Mouse (Mus musculus) ovary, postnatal 36 days (tissue): ENCODE data around the gene Hfm1.

ENCODE experiments used
- DNase-seq: peaks from one replicate; pipeline ENCODE4 v3.0.0; 2022; ENCODE audit warnings: low spot score, mixed read lengths

The Hfm1 gene

DNA sequence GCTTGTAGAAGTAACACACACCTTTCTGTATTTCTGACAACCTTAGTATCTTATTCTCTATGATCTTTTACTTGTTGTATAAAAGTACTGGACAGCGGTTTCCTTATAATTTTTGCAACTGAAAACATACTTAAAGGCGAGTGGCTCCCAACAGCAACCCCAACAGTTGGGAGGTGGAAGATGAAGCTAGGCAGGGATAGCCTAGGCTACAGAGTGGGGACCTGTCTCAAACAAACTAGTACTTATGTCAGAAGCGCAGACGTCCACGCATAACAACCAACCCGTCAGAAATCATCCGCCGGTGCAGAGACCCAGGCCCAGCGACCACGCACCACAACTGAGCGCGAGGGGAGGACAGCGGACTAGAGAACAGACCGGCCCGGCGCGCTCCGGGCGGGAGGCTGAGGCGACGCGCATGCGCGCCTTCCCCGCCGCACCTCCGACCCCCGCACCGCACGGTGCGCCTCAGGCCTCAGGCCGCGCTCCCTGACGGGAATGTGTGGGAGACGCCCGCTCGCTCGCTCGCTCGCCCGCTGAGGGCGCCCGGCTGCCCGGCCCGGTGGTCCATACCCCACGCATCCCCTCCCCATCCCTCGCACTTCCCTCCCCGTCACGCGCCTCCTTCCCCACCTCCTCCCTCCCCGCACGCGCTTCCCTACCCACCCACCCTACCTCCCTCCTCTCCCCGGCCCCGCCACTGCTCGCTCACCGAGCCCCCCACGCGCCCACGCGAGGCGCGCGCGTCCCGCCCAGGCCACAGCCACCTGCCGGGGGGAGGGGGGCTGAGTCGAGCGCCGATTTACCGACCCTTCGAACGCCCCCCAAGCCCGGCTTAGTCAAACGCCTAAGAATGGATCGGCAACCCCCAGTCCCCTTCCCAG, at the start of gene Hfm1:
Hfm1 (minus strand) TSS at position 834 of the 881 bp plus-strand sequence.
- peak; percentile 72 for DNase-seq

DNA sequence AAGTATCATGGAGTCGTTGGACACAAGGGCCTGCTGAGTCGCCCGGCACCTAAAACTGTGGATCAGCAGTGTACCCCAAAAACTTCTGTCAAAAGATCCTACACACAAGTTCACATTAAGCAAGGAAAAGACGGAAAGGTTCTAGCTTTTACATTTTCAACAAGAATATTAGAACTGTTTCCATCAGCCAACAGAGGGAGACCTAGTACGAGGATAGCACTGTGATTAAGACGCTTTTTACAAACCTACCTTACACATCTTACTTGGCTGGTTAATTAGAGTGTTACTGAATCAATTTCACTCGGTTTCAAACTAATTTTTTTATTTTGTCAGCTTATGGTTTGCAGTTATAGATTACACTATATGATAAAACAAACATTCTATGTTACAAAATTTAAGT, 47.8 kb upstream of the Hfm1 start:
- no peak for DNase-seq

GRCm38 (mm10) chr5:106967578-106967977, 41.5 kb upstream of the Hfm1 start:
- DNase-seq: no peak

- DNase-seq: no peak
Measured at GRCm38 (mm10) chr5:106966443-106966842, 40.3 kb upstream of the Hfm1 start.

- no peak for DNase-seq
Measured at GRCm38 (mm10) chr5:106964513-106965014, 38.4 kb upstream of the Hfm1 start.

DNA sequence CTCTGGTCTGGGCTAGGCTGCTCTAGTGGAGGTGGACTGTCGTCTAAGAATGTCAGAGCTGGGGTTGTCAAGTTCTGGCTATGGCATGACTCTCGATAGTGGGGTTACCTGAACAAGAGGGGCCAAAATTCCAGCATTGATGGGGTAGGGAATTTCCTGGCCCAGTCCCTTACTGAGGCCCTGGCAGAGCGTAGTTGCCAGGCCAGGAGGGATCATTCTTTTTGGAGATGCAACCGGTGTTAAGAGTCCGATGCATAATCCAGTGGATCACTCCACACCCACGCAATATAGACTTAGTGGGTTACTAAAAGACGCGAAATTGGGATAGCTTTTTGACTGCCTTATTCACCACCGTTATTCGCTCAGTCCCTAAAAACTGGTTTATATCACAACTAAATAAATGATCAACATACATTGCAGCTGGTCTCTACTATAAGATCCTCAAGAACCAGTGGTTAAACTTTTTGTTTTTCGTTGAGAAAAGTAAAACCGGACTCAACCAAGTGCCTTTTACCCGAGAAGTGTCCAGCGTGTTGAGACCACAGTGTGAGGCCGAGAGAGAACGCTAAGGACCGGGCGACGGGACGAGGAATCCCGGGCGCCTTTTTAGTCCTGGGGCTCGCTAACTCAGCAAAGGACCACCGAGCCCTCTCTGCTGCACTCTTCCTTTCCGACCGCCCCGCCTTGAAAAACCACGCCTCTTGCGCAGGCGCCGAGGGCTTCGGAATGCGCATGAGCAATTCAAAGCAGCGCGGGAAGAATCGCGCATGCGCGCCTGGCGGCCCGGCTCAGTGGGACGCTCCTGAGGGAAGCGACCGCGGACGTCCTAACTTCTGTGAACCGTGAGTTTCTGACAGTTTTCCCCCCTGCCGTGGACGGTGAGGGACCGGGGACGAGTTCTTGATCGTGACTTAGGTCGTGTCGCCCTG, 37.7 kb upstream of the Hfm1 start, which contains the start of gene Cdc7:
Cdc7 (plus strand) TSS at position 739 of the 929 bp plus-strand sequence.
- DNase-seq: peak; percentile 95

- no peak for DNase-seq
Measured at GRCm38 (mm10) chr5:106960451-106960850, 34.3 kb upstream of the Hfm1 start.

DNA sequence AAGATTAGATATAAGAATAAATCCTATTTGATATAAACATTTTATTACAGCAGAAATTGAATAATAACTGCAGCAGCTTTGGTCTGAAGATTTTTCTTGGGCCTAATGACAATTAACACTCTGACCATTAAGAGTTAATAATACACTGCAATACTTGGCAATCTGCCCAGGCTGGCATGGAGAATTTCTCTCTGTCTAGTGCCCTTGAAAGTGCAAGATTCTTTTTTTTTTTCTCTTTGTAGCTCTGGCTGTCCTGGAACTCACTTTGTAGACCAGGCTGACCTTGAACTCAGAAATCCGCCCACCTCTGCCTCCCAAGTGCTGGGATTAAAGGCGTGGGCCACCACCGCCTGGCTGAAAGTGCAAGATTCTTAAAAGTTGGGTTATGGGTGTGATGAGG, 32.9 kb upstream of the Hfm1 start:
- DNase-seq: peak; percentile 27

GRCm38 (mm10) chr5:106956467-106956866, 30.3 kb upstream of the Hfm1 start:
- DNase-seq: no peak

DNA sequence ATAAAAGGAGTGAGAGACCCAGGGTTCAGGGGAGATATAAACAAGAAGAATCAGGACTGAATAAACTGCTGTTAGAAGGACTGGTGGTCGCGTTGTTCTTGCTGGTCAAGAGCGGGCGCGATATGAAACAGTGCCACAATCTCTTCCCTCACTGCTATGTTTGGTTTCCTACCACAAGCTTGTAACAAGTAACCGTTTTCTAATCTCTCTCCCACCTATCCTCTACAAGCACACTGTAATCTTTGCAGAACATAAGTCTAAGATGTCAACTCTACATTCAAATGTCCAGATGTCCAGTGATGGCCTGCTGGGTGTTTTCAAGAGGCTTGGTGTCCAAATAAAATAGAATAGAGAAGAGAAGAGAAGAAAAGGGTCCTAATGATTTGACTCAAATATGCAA, 22.6 kb upstream of the Hfm1 start:
- no peak for DNase-seq

DNA sequence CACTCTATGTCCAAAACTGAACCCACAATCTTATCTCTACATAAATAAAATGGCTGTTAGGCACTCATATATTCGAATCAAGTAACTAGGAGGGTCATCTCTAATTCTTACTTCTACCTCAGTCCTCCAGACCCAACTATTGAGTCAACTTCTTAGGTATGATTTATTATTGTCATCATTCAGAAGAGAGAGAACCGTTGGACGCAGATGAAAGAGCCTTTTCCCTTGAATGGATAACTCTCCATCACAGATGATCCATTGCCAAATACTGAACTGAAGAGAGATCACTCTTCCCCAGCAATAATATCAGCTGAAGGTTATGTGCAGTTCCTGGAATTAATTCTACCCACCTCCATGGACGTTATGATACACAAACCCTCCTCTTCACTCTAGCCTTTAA, 20.2 kb upstream of the Hfm1 start:
- no peak for DNase-seq

GRCm38 (mm10) chr5:106927996-106928395, 1.9 kb upstream of the Hfm1 start:
- DNase-seq: no peak

- no peak for DNase-seq
Measured at GRCm38 (mm10) chr5:106926369-106926686, 207 bp upstream of the Hfm1 start.

GRCm38 (mm10) chr5:106919315-106919714, 6.8 kb downstream of the Hfm1 start:
- DNase-seq: no peak

DNA sequence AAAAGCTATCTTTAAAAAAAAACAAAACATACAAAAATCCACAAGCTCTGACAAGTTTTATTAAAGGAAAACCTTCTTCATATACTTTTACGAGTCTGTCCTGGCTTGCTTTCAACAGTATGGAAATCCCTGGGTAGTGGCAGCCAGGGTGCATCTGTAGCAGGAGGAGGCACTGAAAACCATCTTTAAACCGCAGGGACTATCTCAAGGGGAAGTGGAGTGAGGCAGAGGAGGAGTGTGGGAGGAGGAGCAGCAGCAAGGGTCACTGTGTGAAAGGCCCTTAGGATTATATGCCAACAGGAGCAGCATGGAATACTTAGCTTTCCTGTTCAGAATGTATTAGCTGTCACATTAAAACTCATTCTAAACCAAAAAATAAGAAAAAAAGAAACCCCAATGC, 29.2 kb downstream of the Hfm1 start:
- DNase-seq: no peak

DNA sequence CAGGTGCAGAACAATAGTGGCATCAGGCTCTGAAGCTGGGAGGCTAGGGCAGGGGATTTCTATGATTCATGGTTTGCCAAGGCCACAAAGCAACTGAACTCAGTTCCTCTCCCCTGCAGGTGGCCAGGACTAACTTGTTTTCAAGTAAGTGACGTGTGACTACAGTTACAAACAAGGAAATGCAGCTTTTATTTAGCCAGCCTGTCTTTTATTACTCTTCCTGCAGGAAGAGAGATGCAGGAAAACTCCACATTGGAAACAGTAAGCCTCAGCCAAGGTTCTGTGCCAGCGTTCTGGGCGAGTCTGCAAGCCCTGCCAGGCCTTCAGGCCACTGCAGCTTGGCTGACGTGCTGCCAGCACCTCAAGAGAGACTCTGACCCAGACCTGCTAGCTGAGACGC, 34.3 kb downstream of the Hfm1 start:
- DNase-seq: peak; percentile 55

DNA sequence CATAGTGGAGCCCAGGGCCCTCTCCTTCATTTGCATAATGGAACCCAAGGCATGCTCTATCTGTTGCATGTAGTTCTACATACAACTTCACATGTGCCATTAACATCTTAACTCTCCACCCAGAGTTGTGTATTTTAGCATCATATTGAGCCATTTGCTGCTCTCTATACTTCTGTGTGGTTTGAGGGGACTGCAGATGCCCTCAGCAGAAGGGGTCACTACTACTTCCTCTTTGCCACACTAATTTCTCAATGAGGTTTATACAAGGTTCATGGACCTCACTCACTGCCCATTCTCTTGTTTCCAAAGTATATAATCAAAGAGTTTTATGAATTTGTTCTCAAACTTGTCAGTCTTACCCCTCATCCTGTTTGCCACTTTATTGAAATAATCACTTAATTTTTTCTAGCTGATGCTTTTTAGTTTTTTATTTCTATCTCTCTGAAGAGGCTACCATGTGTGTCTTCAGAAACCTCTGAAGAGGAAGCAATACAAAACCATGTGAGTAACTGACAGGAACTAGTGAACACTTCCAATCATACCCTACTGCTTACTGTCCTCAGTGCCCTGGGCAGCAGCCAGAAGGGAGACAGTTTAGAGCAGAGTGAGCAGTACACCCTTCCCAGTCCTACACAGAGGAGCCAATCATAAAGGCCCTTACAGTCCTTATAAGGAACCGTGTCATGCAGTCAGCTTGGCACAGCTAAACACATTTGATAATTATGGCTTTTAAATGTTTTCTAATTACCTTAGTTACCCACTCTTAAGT, 38.6 kb downstream of the Hfm1 start:
- no peak for DNase-seq

GRCm38 (mm10) chr5:106885517-106885916, 40.6 kb downstream of the Hfm1 start:
- no peak for DNase-seq

GRCm38 (mm10) chr5:106876438-106876837, 49.7 kb downstream of the Hfm1 start:
- DNase-seq: no peak

DNA sequence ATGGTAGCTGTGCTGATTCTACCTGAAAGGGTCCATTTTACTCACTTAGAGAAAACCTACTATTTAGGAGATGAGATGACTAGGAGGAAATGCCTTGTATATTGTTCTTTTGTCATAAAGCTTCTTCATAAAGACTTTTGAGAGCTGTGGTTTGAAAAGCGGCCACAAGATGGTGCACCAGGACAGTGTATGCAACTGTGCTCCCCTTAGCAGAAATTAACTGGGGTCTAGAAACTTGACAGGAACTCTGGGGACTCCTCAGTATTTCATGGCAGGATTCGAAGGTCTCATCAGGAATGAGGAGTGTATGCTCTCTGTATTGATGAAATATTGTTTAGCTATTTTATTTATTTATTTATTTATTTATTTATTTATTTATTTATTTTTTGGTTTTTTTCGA, 65.7 kb downstream of the Hfm1 start:
- peak; percentile 37 for DNase-seq

- no peak for DNase-seq
Measured at GRCm38 (mm10) chr5:106853284-106853683, 72.8 kb downstream of the Hfm1 start.

DNA sequence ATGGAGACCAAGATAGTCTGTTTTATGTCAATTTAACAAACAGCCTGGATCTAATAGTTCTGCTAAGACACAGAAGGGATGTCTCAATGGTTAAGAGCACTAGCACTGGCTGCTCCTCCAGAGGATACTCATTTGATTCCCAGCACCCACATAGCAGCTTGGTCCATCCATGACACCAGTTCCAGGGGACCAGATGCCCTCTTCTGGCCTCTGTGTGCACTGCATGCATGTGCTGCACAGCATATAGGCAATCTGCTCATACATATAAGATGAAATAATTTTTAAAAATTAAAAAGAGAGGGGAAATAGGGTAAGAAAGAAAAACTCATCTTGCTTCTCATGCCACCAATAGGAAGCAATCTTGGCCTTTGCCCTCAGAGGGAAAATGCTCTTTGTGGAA, 79.1 kb downstream of the Hfm1 start:
- no peak for DNase-seq
